Mouse (Mus musculus): ENCODE data around the gene Agbl4.

The Agbl4 gene

GRCm38 (mm10) chr4:111400676-111401075 lies 1003.2 kb downstream of the Agbl4 start:
- no peak for DNase-seq (ENCODE audit: low spot score)

GRCm38 (mm10) chr4:111403243-111403642 lies 1005.8 kb downstream of the Agbl4 start:
- DNase-seq (ENCODE audit: low spot score) = no peak

- no peak for DNase-seq (ENCODE audit: low spot score)
Observed at GRCm38 (mm10) chr4:111410731-111411130, 1013.3 kb downstream of the Agbl4 start.

- DNase-seq (ENCODE audit: low spot score) = peak; percentile 18
Observed at GRCm38 (mm10) chr4:111414399-111414798, 1016.9 kb downstream of the Agbl4 start.

- DNase-seq (ENCODE audit: low spot score) = peak; percentile 67
Observed at GRCm38 (mm10) chr4:111414818-111415488, 1017.5 kb downstream of the Agbl4 start, which contains the start of gene Bend5. TSS of gene Bend5 (plus strand) at chr4:111415006.

- no peak for DNase-seq (ENCODE audit: low spot score)
Observed at GRCm38 (mm10) chr4:111416126-111416525, 1018.7 kb downstream of the Agbl4 start.

GRCm38 (mm10) chr4:111416551-111416950 lies 1019.1 kb downstream of the Agbl4 start:
- DNase-seq (ENCODE audit: low spot score) = no peak

- no peak for DNase-seq (ENCODE audit: low spot score)
Observed at GRCm38 (mm10) chr4:111417716-111418115, 1020.3 kb downstream of the Agbl4 start.

- no peak for DNase-seq (ENCODE audit: low spot score)
Observed at GRCm38 (mm10) chr4:111419476-111419875, 1022.0 kb downstream of the Agbl4 start.

GRCm38 (mm10) chr4:111420031-111420430 lies 1022.6 kb downstream of the Agbl4 start:
- DNase-seq (ENCODE audit: low spot score) = no peak

- no peak for DNase-seq (ENCODE audit: low spot score)
Observed at GRCm38 (mm10) chr4:111420955-111421354, 1023.5 kb downstream of the Agbl4 start.

- DNase-seq (ENCODE audit: low spot score) = no peak
Observed at GRCm38 (mm10) chr4:111421785-111422184, 1024.3 kb downstream of the Agbl4 start.

- DNase-seq (ENCODE audit: low spot score) = no peak
Observed at GRCm38 (mm10) chr4:111424371-111424950, 1027.0 kb downstream of the Agbl4 start.

- peak; percentile 41 for DNase-seq (ENCODE audit: low spot score)
Observed at GRCm38 (mm10) chr4:111425170-111425569, 1027.7 kb downstream of the Agbl4 start.

- peak; percentile 57 for DNase-seq (ENCODE audit: low spot score)
Observed at GRCm38 (mm10) chr4:111431186-111431585, 1033.7 kb downstream of the Agbl4 start.

- DNase-seq (ENCODE audit: low spot score) = no peak
Observed at GRCm38 (mm10) chr4:111432013-111432412, 1034.6 kb downstream of the Agbl4 start.

- DNase-seq (ENCODE audit: low spot score) = no peak
Observed at GRCm38 (mm10) chr4:111432417-111432816, 1035.0 kb downstream of the Agbl4 start.

GRCm38 (mm10) chr4:111441709-111442108 lies 1044.2 kb downstream of the Agbl4 start:
- no peak for DNase-seq (ENCODE audit: low spot score)

- DNase-seq (ENCODE audit: low spot score) = peak; percentile 56
Observed at GRCm38 (mm10) chr4:111442435-111443238, 1045.2 kb downstream of the Agbl4 start.

GRCm38 (mm10) chr4:111443906-111444615 lies 1046.6 kb downstream of the Agbl4 start:
- DNase-seq (ENCODE audit: low spot score) = no peak

- DNase-seq (ENCODE audit: low spot score) = no peak
Observed at GRCm38 (mm10) chr4:111444616-111445160, 1047.2 kb downstream of the Agbl4 start.

GRCm38 (mm10) chr4:111447918-111448317 lies 1050.5 kb downstream of the Agbl4 start:
- no peak for DNase-seq (ENCODE audit: low spot score)

Data from urinary bladder, postnatal 14 days (tissue).